Mouse (Mus musculus) liver, adult 2 months (tissue): ENCODE data around the gene Dnal4.

ENCODE experiments used
- CTCF ChIP-seq: fragments of 200-500 bp; IDR thresholded peaks from 2 replicates; pipeline ENCODE4 v1.5.1; 2011; ENCODE audit warnings: low read depth, low read length, control low read depth
- POLR2A ChIP-seq: fragments of 200-500 bp; IDR thresholded peaks from 2 replicates; pipeline ENCODE4 v1.6.1; 2011; ENCODE audit warnings: low read length, control low read depth; ENCODE audit not compliant: insufficient read depth; ENCODE audit errors: extremely low read depth

DNA sequence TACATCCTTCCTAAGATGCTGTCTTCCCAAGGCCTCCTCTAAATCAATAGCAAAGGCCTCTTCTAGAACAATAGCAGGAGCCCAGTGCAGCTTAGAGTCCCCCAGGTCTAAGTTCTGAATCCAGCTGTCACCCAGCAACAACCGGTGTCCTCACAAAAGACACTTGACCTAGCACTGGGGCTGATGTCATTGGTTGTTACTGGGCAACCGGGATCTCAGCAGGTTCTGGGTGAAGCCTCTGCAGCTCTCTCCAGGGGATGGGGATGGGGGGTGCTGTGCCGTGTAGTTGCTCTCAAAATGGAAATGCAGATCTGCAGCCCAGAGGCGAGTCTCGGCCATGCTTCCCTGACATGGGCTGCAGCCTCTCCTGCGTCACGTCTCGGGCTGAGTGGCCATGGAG is 10.2 kb upstream of the Dnal4 start:
- TF ChIP-seq CTCF (no peak), POLR2A (no peak)
